Mouse (Mus musculus) CD4-positive naive resting alpha-beta T cell, adult 57 days (primary cell): Measurements from ENCODE around the gene Plekhb1. TPM values are rescaled to one million over a fixed set of nuclear protein-coding genes. Genes with fewer than 3 reads are reported as not detected.

Source experiments
- total RNA-seq: library from RNA; stranded (reverse); gene quantifications from one replicate; pipeline ENCODE4 v1.2.4, GENCODE M21; 2023

Plekhb1 gene
- not detected for total RNA-seq

DNA sequence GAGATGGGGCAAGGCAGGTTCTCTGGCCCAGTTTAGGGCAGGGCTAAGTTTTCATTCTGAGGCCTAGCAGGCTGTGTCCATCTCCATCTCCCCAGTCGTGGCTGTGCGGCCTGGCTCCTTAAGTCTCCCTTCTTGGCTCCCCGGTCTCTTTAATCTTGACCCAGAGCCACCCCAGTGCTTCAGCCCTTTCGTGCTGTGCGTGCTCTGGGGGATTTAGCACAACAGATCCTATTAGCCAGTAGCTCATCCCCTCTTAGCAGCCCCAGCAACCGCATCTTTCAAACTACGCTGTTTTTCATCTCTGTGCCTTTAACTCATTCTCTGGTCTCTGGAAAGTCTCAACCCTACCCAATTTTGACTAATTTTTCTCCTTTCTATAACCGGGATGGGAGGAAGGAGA, at the start of gene Plekhb1:
TSS of gene Plekhb1 (minus strand) at position 184 of the 400 bp plus-strand sequence.

DNA sequence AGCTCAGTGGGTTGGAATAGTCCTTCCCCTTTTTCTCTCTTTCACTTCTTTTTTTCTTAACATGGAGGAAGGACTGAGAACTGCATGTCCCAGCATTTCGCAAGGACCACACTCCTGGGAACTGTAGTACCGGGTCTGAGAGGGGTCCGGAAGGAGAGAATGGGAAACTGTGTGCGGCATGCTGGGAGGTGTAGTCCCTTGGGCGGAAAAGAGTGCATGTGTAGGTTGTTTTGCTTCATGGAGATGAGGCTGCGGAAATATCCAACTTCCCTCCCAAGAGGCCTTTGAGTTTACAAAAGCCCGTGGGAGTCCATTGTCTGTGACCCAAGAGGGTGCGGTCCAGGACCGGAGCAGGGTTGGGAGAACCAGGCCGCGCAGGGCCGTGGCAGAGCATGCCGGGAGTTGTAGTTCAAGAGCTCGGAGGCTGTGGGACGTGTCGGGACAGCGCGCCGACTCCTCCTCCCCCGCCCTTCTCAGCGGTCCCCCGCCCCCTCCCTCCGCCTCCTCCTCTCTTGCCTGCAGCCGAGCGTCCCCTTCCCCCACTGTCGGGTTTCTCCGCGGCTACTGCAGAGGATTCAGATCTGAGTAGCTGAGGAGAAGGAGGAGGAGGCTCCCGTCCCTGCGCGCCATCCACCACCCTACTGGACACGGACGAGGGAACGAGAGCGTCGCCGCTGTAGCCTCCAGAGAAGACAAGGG, 44.1 kb upstream of the Plekhb1 start, which contains the start of gene Fam168a:
TSS of gene Fam168a (plus strand) at position 493 of the 699 bp plus-strand sequence.

DNA sequence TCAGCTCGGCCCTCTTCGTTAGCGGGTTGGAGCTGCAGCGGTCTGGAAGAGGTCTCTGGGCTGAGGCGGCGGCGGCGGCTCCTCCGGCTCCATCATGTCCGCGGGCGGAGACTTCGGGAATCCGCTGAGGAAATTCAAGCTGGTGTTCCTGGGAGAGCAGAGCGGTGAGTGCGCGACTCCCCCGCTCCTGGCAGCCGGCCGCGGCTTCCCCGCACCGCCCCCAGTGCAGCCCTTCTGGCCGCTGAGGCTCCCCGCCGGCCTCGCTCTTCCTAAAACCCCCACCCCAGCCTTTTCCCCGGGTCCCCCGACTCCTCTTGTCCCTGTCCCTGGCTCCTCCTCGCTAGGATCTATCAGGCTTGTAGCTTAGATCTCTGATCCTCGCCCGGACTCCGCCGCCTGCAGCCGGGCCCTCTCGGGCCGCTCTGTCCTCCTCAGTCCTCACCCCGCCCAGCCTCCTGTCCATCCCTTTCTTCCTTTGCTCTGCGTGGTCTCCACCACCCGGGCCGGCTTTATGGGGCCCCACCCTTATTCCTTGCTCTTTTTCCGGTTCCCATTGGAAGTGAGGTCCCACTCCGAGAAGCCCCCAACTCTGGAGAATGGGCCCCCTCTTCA, 54.0 kb downstream of the Plekhb1 start, which contains the start of gene Mrpl48:
TSS of gene Mrpl48 (minus strand) at position 172 of the 612 bp plus-strand sequence.

DNA sequence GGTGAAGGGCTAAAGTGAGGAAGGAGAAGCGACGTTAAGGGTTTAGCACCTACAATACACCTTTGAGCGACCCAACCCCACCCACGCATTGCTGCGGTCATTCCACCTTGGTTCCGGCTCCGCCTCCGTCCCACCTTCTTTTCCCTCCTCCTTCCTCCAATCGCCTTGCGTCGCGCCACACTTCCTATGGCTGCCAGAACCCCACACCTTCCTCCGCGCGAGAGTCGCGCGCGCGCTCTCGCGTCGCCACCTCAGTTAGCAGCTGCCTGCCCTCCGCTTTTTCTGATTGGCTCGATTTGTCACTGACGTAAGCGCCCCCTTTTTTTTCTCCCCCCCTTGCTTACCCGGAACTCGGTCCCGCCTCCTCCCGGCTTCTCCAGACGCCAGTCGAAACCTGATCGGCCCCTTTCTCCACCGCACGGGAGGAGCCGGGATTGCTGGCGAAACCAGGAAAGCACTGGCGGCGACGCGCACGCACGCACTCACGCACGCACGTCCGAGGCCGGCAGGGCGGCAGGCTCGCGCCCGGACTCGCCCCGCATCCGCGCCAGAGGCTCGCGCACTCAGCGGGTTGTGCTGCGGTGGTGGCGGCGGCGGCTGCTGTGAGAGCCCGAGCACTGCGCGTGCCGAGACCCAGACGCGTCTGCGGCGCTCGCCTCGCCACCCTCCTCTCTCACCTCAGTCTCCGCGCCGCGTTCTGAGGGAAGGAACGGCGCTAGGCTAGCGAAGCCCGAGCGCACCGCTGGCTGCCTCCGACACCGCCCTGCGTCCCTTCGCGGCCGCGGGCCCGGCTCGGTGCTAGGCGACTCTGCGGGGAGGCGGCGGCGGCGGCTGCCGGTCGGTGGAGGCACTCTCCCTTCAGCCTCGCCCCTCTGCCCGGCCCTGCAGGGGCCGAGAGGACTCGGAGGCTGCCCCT, 54.7 kb downstream of the Plekhb1 start, which contains the start of gene Rab6a:
TSS of gene Rab6a (plus strand) at position 197 of the 916 bp plus-strand sequence.

Other genes starting within 250 kb of the Plekhb1 start
- 0.44 TPM for gene Ucp3, start 189.4 kb downstream of the Plekhb1 start, total RNA-seq
- 987 TPM for gene Ucp2, start 169.1 kb downstream of the Plekhb1 start, total RNA-seq
- 3.3 TPM for gene Dnajb13, start 147.5 kb downstream of the Plekhb1 start, total RNA-seq
- 4.6 TPM for gene Coa4, start 125.3 kb downstream of the Plekhb1 start, total RNA-seq
- 56.3 TPM for gene Rab6a, start 55.0 kb downstream of the Plekhb1 start, total RNA-seq
- gene Mrpl48, start 54.1 kb downstream of the Plekhb1 start, total RNA-seq = 30.6 TPM
- 50.3 TPM for gene Fam168a, start 44.2 kb upstream of the Plekhb1 start, total RNA-seq
- 43.6 TPM for gene Relt, start 201.0 kb upstream of the Plekhb1 start, total RNA-seq